Mouse (Mus musculus): ENCODE data around the gene Hist1h2ad. TPM values are rescaled to one million over a fixed set of nuclear protein-coding genes. Genes with fewer than 3 reads are reported as not detected.
"Not testable (repeated sequence)": the region's sequence is repeated elsewhere in the genome, so short reads cannot be mapped to it uniquely, and the experiment has no call there.

Gene Hist1h2ad
- polyA plus RNA-seq, 1 experiment from 2014 or later, result 0.86 TPM

DNA sequence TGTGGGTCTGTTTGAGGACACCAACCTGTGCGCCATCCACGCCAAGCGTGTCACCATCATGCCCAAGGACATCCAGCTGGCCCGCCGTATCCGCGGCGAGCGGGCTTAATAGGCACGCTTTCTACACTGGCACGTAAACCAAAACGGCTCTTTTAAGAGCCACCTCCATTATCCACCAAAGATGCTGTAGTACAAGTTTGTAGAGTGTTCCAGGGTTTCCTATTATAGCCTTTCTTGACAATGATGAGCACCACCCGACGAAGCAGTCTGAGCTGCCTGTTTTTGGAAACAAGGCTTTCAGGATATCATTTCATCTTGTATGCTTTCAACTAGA is 29.4 kb upstream of the Hist1h2ad start:
- Histone ChIP-seq H3K4me3 (peak overlapping the region; percentile 48), H3K4me2 (replicated peaks) (peak overlapping the region; percentile 52), H3K9ac (peak overlapping the region; percentile 61; the same call in 1 of the 2 replicates)
- H3K4me1 ChIP-seq; H3K27ac ChIP-seq; H3K27me3 ChIP-seq (replicated peaks); H3K9me3 ChIP-seq; H3K36me3 ChIP-seq: not testable (repeated sequence)
- WGBS, result 0% methylated on average over 13 of the region's 14 CpGs
- ATAC-seq (ENCODE audit: low FRiP score, low read depth), result peak; percentile 1

DNA sequence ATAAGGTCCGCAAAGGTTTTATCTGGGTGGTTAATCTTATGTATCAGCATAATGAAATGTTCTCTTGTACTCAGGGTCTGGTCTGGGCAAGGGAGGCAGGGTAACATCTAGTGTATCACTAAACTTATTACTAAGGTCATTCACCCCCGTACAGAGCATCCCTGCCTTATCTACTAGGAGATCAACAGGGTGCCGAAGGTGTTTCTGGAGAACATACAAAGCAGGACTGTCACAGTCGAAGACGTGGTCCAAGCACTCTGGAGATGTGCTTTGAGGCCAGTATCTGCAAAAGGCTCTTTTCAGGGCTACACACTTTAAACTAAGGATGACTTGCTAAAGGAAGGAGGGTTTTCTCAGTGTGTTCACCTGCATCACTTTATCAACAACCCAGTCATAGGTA is 27.5 kb upstream of the Hist1h2ad start:
- Histone ChIP-seq H3K9me3 (no peaks in the 10 kb centered on the region), H3K36me3 (no peaks in the 10 kb centered on the region), H3K4me2 (replicated peaks) (no peak overlapping the region), H3K4me3 (no peak overlapping the region), H3K27ac (no peak overlapping the region), H3K27me3 (replicated peaks) (no peaks in the 10 kb centered on the region), H3K9ac (no peak overlapping the region), H3K4me1 (peaks cover 7% of the 10 kb centered on the region; the same call in 1 of the 2 replicates)
- WGBS, result 89% methylated on average over 5 of the region's 5 CpGs
- no peak for ATAC-seq (ENCODE audit: low FRiP score, low read depth)

DNA sequence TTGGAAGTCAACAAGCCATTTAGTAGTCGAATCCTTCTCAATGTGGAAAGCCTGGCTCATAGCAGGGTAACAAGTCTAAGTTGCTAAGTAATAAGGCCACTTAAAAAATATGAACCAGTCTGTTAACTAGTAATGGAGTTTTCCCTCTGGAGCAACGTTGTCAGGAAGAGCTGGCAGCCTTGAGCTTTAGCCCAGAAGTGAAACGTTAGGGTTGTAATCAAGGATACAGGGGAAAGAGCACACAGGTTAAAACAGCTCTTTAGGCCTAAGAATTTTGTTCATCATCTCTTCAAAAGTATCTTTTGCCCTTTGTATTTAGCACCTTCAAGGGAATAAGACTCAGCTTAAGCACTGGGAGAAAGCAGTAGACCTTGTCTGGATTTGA is 23.4 kb upstream of the Hist1h2ad start:
- WGBS, result 4% methylated on average over 3 of the region's 3 CpGs

DNA sequence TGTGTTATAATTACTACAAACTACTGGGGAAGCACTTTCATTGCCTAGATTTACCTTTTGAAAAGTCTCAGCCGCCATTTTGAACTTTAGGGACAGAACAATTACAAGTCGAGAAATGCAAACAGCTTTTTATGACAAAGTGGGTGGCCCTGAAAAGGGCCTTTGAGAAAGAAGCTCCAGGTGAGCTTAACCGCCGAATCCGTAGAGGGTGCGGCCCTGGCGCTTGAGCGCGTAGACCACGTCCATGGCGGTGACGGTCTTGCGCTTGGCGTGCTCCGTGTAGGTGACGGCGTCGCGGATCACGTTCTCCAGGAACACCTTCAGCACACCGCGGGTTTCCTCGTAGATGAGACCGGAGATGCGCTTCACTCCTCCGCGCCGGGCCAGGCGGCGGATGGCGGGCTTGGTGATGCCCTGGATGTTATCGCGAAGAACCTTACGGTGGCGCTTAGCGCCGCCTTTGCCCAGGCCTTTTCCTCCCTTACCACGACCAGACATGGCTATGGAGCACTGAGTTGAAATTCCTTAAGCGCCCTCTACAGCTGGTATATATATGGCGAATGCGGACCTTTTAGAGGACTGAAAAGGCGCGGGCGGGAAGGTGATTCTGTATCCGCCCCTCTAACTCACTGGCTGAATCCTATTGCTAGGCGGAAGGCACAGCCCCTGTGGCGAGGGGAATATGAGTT is 22.9 kb upstream of the Hist1h2ad start, which contains the start of gene Hist1h4f:
TSS of gene Hist1h4f (minus strand) at position 503 of the 689 bp plus-strand sequence.
- Histone ChIP-seq H3K4me3 (peak within 1 kb of the TSS; percentile 41), H3K27ac (peak within 1 kb of the TSS; percentile 43), H3K4me2 (replicated peaks) (peak within 1 kb of the TSS; percentile 65), H3K9ac (peak within 1 kb of the TSS; percentile 53), H3K4me1 (peaks cover 12% of the 10 kb centered on the region; the same call in 1 of the 2 replicates)
- WGBS, result under 1% methylated on average over 47 of the region's 47 CpGs
- not testable (repeated sequence) for H3K36me3 ChIP-seq; H3K27me3 ChIP-seq (replicated peaks); H3K9me3 ChIP-seq
- peak; percentile 80 for ATAC-seq (ENCODE audit: low FRiP score, low read depth)

More for the DNA sequence above, 23.4 kb upstream of the Hist1h2ad start:
- H3K27me3 ChIP-seq (replicated peaks), result no peaks in the 10 kb centered on the region
- H3K27ac ChIP-seq, result peak overlapping the region; percentile 43
- no peak for ATAC-seq (ENCODE audit: low FRiP score, low read depth)
- no peaks in the 10 kb centered on the region for H3K9me3 ChIP-seq
- peak overlapping the region; percentile 41 for H3K4me3 ChIP-seq
- H3K4me2 ChIP-seq (replicated peaks), result peak overlapping the region; percentile 65
- H3K9ac ChIP-seq, result peak overlapping the region; percentile 53
- no peaks in the 10 kb centered on the region for H3K36me3 ChIP-seq
- peaks cover 12% of the 10 kb centered on the region; the same call in 1 of the 2 replicates for H3K4me1 ChIP-seq

DNA sequence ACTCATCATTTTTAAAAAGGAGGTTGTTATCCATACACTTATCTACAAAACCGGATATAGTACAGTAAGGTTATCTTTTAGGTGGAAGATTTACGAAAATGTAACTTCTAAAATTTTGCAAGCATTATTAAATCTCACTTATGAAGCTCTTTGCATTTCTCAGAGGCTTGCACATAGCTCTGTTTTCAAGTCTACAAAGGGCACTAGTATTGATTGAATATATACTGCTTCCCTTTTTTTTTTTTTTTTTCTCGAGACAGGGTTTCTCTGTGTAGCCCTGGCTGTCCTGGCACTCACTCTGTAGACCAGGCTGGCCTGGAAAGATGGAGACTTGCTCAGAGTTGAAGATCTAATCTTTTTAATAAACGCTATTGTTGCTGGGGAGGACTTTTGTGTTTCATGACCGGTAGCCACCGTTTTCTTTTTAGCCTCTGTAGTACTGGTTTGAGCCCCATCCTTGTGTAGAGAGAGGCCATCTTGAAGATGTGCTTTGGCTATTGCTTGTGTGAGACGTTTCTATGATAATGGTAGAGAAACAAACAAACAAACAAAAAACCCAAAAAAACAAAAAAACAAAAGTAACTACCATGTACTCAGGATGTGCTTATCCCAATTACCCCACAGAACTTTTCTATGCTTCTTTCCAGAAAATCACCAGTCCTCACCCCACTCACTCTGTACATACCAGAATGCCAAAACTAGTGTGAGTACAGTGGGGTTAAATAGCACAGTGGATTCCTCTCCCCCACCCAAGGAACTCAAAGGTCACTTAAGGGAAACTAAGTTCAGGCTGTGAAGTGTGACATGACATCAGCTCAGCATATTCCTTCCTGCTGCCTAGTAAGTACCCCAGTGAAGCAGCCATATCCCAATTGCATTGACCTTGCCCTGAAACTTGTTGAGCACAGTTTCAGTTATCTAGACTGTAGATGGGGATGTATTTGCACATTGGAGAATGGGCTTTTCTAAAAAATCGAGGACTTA is 22.0 kb upstream of the Hist1h2ad start:
- no peak overlapping the region; the same call in 1 of the 2 replicates for H3K27ac ChIP-seq
- no peaks in the 10 kb centered on the region for H3K36me3 ChIP-seq
- no peaks in the 10 kb centered on the region for H3K9me3 ChIP-seq
- ATAC-seq (ENCODE audit: low FRiP score, low read depth), result no peak
- H3K4me1 ChIP-seq, result peaks cover 12% of the 10 kb centered on the region; the same call in 1 of the 2 replicates
- H3K9ac ChIP-seq, result 0 out of 2 replicates have a peak overlapping the region, but pooled peaks have one; percentile 53
- peak overlapping the region; percentile 65 for H3K4me2 ChIP-seq (replicated peaks)
- peak overlapping the region; percentile 41; the same call in 1 of the 2 replicates for H3K4me3 ChIP-seq
- 54% methylated on average over 8 of the region's 8 CpGs for WGBS
- no peaks in the 10 kb centered on the region for H3K27me3 ChIP-seq (replicated peaks)

DNA sequence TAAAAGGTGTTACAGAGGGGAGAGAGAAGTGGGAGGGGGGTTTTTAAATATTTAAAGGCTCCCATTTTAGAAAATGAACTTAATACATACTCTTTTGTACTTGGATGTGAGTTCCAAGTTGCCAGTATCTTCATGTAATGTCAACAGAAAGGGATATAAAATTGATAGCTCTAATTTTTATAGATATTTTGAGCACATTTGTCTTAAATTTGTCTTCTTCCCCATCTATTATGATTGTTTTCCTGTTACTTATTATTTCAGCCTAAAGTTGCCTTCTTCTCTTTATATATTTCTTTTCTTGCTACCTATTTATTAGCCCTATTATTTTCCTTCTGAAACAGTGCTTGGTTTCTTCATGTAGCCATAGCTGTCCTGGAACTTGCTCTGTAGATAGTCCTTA is 21.2 kb upstream of the Hist1h2ad start, which contains the start of gene Hist1h1d:
TSS of gene Hist1h1d (plus strand) at position 301 of the 400 bp plus-strand sequence.
- Histone ChIP-seq H3K4me2 (replicated peaks) (peak within 1 kb of the TSS; percentile 98; the same call in 1 of the 2 replicates), H3K9me3 (no peaks in the 10 kb centered on the region), H3K36me3 (no peaks in the 10 kb centered on the region), H3K4me1 (peaks cover 12% of the 10 kb centered on the region; the same call in 1 of the 2 replicates), H3K27me3 (replicated peaks) (no peaks in the 10 kb centered on the region), H3K9ac (no peak within 1 kb of the TSS), H3K4me3 (no peak within 1 kb of the TSS), H3K27ac (no peak within 1 kb of the TSS; the same call in 1 of the 2 replicates)
- no peak for ATAC-seq (ENCODE audit: low FRiP score, low read depth)

DNA sequence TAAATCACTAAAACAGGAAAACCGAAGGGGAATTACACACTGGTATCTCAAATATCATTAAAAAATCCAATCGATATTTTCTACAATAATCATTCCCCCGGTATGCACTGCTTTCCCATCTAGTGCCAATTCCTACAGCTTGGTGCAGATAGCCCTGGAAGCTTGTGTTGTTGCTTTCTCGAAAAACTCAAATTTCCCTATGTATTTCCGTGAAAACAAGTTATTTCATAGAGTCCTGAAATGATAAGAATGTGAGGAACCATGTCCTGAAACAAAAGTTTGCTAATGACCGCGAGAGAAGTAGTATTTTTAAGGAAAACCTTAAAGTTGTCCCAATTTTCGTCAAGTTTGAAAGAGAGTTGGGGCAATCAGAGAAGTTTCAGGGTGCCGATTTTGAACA is 19.8 kb upstream of the Hist1h2ad start:
- Histone ChIP-seq H3K27ac (no peak overlapping the region), H3K4me2 (replicated peaks) (peak overlapping the region; percentile 98), H3K27me3 (replicated peaks) (no peaks in the 10 kb centered on the region), H3K9ac (peak overlapping the region; percentile 86; the same call in 1 of the 2 replicates), H3K4me1 (peaks cover 12% of the 10 kb centered on the region; the same call in 1 of the 2 replicates), H3K4me3 (peak overlapping the region; percentile 57), H3K36me3 (no peaks in the 10 kb centered on the region), H3K9me3 (no peaks in the 10 kb centered on the region)
- WGBS, result 23% methylated on average over 9 of the region's 9 CpGs
- ATAC-seq (ENCODE audit: low FRiP score, low read depth), result no peak

DNA sequence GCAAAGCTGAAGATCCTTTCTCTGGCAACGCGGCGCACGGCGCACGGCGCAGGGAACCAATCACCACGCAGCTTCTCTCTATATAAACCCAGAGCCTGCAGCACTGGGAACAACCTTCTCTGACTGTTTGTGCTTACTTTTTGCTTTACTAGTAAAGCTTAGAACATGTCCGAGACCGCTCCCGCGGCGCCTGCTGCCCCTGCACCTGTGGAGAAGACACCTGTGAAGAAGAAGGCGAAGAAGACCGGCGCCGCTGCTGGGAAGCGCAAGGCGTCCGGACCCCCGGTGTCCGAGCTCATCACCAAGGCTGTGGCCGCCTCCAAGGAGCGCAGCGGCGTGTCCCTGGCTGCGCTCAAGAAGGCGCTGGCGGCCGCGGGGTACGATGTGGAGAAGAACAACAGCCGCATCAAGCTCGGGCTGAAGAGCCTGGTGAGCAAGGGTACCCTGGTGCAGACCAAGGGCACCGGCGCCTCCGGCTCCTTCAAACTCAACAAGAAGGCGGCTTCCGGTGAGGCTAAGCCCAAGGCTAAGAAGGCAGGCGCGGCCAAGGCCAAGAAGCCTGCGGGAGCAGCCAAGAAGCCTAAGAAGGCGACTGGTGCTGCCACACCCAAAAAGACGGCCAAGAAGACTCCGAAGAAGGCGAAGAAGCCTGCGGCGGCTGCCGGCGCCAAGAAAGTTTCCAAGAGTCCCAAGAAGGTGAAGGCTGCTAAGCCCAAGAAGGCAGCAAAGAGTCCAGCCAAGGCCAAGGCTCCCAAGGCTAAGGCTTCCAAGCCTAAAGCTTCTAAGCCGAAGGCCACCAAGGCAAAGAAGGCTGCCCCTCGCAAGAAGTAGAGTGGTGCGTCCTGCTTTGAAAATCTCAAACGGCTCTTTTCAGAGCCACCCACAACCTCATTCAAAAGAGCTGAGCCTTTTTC is 19.0 kb upstream of the Hist1h2ad start:
- Histone ChIP-seq H3K4me2 (replicated peaks) (peak overlapping the region; percentile 98), H3K9ac (peak overlapping the region; percentile 86), H3K4me1 (peaks cover 12% of the 10 kb centered on the region; the same call in 1 of the 2 replicates), H3K9me3 (no peaks in the 10 kb centered on the region), H3K27ac (peak overlapping the region; percentile 92), H3K27me3 (replicated peaks) (no peaks in the 10 kb centered on the region), H3K4me3 (peak overlapping the region; percentile 57), H3K36me3 (no peaks in the 10 kb centered on the region)
- ATAC-seq (ENCODE audit: low FRiP score, low read depth), result peak; percentile 88
- WGBS, result under 1% methylated on average over 54 of the region's 54 CpGs

DNA sequence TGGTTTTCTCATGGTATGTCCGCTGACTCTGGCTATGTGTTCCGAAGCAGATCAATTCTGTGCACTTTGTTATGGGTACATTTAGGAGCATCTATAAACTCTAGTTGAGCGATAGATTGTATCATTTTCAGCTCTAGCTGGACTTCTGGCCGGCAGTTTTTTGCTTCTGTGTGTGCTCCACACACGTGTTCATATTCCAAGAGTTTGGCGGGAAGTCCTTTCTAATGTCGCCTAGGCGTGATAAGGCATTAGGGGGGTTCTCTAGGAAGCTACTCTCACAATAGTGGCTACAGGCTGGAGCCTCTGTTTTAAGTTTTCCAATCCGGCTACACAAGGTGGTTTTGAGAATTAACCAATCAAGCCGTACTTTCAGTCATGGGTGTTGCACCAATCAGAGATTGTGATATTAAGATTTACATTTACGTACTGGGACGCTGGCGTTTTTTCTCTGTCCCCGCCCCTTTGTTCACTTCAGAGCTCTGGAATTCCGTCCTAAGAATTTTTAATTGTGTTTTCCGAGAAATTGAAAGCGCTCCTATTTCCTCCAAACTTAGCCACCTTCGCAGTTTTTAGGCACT is 18.3 kb upstream of the Hist1h2ad start:
- WGBS, result under 1% methylated on average over 18 of the region's 18 CpGs
- ATAC-seq (ENCODE audit: low FRiP score, low read depth), result peak; percentile 59

DNA sequence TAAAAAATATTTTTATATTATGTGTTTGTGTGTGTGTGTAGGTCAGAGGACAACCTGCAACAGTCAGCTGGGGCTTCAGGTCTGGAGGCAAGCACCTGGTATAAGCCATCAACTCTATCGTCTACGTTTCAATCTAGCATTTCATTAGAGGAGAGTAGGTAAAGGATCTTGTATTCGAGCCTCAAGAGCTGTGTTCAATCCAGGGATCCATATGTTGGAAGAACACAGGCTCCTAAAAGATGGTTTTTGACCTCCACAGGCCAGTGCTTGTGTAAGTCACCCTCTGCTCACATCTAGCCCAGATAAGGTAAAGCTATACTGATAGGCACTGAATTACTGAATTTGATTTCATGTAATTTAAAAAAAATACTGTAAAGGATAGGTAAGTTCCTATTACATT is 17.3 kb upstream of the Hist1h2ad start:
- Histone ChIP-seq H3K9ac (no peak overlapping the region), H3K4me1 (peaks cover 5% of the 10 kb centered on the region; the same call in 1 of the 2 replicates), H3K27ac (no peak overlapping the region), H3K27me3 (replicated peaks) (no peaks in the 10 kb centered on the region), H3K4me3 (no peak overlapping the region), H3K4me2 (replicated peaks) (peak overlapping the region; percentile 98; the same call in 1 of the 2 replicates), H3K36me3 (no peaks in the 10 kb centered on the region), H3K9me3 (no peaks in the 10 kb centered on the region)
- no peak for ATAC-seq (ENCODE audit: low FRiP score, low read depth)
- 76% methylated on average over 3 of the region's 3 CpGs for WGBS

More for the DNA sequence above, 18.3 kb upstream of the Hist1h2ad start:
- Histone ChIP-seq H3K9ac (peak overlapping the region; percentile 86), H3K4me3 (peak overlapping the region; percentile 57), H3K27ac (peak overlapping the region; percentile 92), H3K4me1 (peaks cover 7% of the 10 kb centered on the region; the same call in 1 of the 2 replicates), H3K9me3 (no peaks in the 10 kb centered on the region), H3K36me3 (no peaks in the 10 kb centered on the region), H3K27me3 (replicated peaks) (no peaks in the 10 kb centered on the region), H3K4me2 (replicated peaks) (peak overlapping the region; percentile 98)

DNA sequence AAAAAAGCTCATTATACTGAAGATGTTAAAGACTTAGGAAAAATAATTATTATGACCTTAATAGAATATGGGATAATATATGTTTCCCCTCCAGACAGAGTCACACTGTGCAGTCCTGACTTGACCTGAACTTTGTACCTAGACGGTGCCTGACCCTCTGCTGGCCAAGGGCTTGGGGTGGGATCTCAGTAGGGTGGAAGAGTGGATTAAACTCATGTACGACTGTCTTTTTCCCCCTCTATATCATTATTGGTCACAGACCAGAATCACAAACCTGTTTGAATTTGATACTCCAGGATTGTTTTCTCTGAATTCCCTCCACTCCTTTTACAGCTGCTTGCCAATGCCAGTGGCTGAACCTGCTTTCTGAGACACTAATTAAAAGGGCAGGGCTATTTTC is 13.5 kb upstream of the Hist1h2ad start:
- H3K4me2 ChIP-seq (replicated peaks), result peak overlapping the region; percentile 27; the same call in 1 of the 2 replicates
- H3K36me3 ChIP-seq; H3K4me3 ChIP-seq; H3K9ac ChIP-seq; H3K9me3 ChIP-seq; H3K27ac ChIP-seq; ATAC-seq (ENCODE audit: low FRiP score, low read depth); H3K4me1 ChIP-seq; H3K27me3 ChIP-seq (replicated peaks): not testable (repeated sequence)
- 20% methylated on average over 2 of the region's 2 CpGs for WGBS

Data from neural tube, embryonic 12.5 days (tissue).